Mouse (Mus musculus): ENCODE results near the gene Tbxas1.

Gene Tbxas1

DNA sequence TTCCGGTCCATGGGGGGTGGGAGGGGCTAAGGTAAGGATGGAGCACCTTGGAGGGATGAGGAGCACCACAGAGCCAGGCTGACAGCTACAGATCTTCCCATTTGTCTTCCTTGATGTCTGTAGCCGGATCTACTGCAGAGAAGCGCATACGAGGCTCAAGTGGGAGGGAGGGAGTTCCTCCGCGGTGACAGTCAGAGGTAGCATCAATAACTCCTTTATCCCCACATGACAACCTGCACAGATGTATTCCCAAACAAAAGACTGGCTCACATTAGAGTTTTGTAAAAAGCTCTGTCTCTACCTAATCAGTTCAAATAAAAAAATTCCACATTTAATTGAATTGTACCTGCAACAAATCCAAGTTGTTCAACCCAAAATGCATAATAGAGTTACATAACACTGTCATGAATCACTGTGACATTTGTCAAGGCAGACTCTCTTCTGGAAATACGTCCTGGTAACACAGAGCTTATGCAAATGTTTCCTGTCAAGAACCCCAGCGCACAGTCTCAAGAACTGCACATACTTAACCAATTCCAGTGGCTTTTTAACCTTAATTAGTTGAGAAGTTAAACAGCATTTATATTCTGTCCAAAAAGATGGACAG is 86.3 kb downstream of the Tbxas1 start:
- Histone ChIP-seq H3K27me3 (ENCODE audit: insufficient read depth, low read length) (peaks cover 6% of the 10 kb centered on the region), H3K4me3 (replicated peaks; ENCODE audit: low read length) (no peak overlapping the region), H3K4me1 (replicated peaks; ENCODE audit: low read depth, low read length) (peaks cover 9% of the 10 kb centered on the region), H3K9me3 (ENCODE audit: low read length) (no peaks in the 10 kb centered on the region), H3K36me3 (ENCODE audit: insufficient read depth, low read length) (no peaks in the 10 kb centered on the region)
- TF ChIP-seq NANOG (IDR thresholded peaks at IDR 0.05; ENCODE audit: borderline replicate concordance, low read length) (no peak), CTCF (conservative IDR thresholded peaks at IDR 0.05; ENCODE audit: low read length) (no peak), POU5F1 (IDR thresholded peaks at IDR 0.05; ENCODE audit: borderline replicate concordance, low read length) (no peak)

DNA sequence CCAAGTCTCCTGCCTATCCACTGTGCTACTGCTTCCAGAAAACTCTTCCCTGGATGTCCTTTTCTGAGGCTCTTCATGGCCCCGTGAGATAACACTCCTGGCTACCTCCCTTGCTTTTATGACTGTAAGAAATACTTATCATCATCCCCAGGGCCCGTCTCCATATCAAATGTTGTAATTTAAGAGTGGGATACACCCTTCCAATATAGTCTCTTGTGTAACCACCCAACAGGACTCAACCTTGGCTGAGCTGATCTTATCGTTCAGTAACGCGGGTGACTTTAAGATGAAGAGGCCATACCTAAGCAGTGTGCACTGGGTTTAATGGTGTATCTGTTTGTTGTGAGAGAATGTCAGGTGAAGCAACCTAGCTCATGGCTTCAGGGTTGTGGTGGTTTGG is 91.6 kb downstream of the Tbxas1 start:
- Histone ChIP-seq H3K9me3 (ENCODE audit: low read length) (no peaks in the 10 kb centered on the region), H3K27me3 (ENCODE audit: insufficient read depth, low read length) (no peaks in the 10 kb centered on the region; the same call in 1 of the 2 replicates), H3K4me1 (replicated peaks; ENCODE audit: low read depth, low read length) (peaks cover 6% of the 10 kb centered on the region), H3K4me3 (replicated peaks; ENCODE audit: low read length) (no peak overlapping the region), H3K36me3 (ENCODE audit: insufficient read depth, low read length) (no peaks in the 10 kb centered on the region)
- no peak for TF ChIP-seq CTCF (conservative IDR thresholded peaks at IDR 0.05; ENCODE audit: low read length)
- TF ChIP-seq POU5F1 (IDR thresholded peaks at IDR 0.05; ENCODE audit: borderline replicate concordance, low read length): no peak
- no peak for TF ChIP-seq NANOG (IDR thresholded peaks at IDR 0.05; ENCODE audit: borderline replicate concordance, low read length)

DNA sequence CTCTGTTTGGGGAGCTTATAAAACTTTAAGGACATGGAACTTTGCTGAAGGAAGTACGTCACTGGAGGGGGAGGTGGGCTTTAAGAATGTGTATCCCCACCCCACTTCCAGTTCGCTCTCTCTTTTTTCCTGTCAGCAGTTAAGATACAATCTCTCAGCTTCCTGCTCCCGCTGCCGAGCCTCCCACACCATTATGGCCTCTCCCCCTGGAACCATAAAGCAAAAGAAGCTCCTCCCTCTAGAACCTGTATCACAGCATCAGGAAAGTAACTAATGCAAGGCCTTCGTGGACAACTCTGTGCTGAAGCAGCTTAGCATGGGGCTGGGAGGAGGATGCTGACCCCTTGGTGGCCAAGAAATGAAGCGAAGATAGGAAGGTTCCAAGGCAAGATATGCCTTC is 92.1 kb downstream of the Tbxas1 start:
- peaks cover 6% of the 10 kb centered on the region for H3K4me1 ChIP-seq (replicated peaks; ENCODE audit: low read depth, low read length)
- no peak for TF ChIP-seq POU5F1 (IDR thresholded peaks at IDR 0.05; ENCODE audit: borderline replicate concordance, low read length)
- no peak for TF ChIP-seq CTCF (conservative IDR thresholded peaks at IDR 0.05; ENCODE audit: low read length)
- no peak for TF ChIP-seq NANOG (IDR thresholded peaks at IDR 0.05; ENCODE audit: borderline replicate concordance, low read length)
- no peaks in the 10 kb centered on the region; the same call in 1 of the 2 replicates for H3K27me3 ChIP-seq (ENCODE audit: insufficient read depth, low read length)
- no peaks in the 10 kb centered on the region for H3K36me3 ChIP-seq (ENCODE audit: insufficient read depth, low read length)
- H3K9me3 ChIP-seq (ENCODE audit: low read length): no peaks in the 10 kb centered on the region
- H3K4me3 ChIP-seq (replicated peaks; ENCODE audit: low read length): no peak overlapping the region

DNA sequence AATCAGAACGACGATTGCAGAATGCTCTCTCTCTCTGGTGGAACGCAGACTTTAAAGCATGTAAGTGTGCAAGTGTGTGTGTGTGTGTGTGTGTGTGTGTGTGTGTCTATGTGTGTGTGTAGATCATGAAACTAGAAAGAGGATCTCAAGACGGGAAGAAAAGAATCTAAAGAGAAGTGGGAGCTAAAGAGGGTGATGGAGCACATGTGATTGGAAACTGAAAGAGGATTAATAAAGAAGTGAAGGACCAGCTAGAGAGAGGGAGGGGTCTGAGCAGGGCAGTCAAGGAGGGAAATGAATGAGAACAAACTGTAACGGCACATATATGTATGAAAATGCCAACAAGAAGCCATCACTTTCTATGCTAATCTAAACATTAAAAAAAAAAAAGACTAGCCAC is 92.8 kb downstream of the Tbxas1 start:
- no peak for TF ChIP-seq NANOG (IDR thresholded peaks at IDR 0.05; ENCODE audit: borderline replicate concordance, low read length)
- no peak for TF ChIP-seq POU5F1 (IDR thresholded peaks at IDR 0.05; ENCODE audit: borderline replicate concordance, low read length)
- TF ChIP-seq CTCF (conservative IDR thresholded peaks at IDR 0.05; ENCODE audit: low read length): no peak

DNA sequence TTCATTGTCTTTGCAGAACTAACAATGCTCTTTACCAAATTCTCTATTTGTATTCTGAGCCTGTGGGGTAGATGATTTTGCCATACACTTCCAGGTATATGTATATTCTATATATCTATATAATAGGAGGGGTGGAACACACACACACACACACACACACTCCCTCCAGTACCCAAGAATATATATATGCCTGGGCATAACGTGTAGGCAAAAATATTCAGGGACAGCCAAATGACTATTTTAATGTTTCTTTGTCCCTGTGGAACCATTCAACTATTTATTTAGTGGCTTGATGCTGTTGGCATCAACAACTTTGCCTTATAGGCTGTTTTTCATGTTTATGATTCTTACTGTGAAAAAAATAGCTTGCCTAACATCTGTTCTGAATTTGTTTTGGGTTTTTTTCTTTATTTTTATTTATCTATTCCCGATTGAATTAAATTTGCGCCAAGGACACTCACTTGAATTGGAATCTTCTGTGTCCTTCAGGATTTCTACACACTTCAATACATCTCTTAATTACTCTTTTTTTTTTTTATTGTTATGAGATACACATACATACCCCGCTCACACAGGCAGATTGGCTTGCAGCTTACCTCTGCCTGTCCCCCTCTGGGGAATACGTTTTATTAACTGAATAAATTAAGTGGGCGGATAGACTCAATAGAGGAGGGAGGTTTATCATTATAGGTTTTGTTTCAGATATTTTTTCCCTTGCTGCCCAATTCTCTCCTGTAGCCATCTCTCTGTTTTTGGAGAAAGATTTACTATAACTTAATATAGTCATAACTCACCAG is 94.9 kb downstream of the Tbxas1 start:
- Histone ChIP-seq H3K36me3 (ENCODE audit: insufficient read depth, low read length) (no peaks in the 10 kb centered on the region), H3K4me1 (replicated peaks; ENCODE audit: low read depth, low read length) (peaks cover 6% of the 10 kb centered on the region), H3K9me3 (ENCODE audit: low read length) (no peaks in the 10 kb centered on the region), H3K27me3 (ENCODE audit: insufficient read depth, low read length) (no peaks in the 10 kb centered on the region), H3K4me3 (replicated peaks; ENCODE audit: low read length) (no peak overlapping the region)
- no peak for TF ChIP-seq CTCF (conservative IDR thresholded peaks at IDR 0.05; ENCODE audit: low read length)
- TF ChIP-seq POU5F1 (IDR thresholded peaks at IDR 0.05; ENCODE audit: borderline replicate concordance, low read length): no peak
- TF ChIP-seq NANOG (IDR thresholded peaks at IDR 0.05; ENCODE audit: borderline replicate concordance, low read length): no peak

More for the DNA sequence above, 92.8 kb downstream of the Tbxas1 start:
- no peaks in the 10 kb centered on the region; the same call in 1 of the 2 replicates for H3K27me3 ChIP-seq (ENCODE audit: insufficient read depth, low read length)
- H3K4me1 ChIP-seq (replicated peaks; ENCODE audit: low read depth, low read length): peaks cover 6% of the 10 kb centered on the region
- no peak overlapping the region for H3K4me3 ChIP-seq (replicated peaks; ENCODE audit: low read length)
- H3K9me3 ChIP-seq (ENCODE audit: low read length): no peaks in the 10 kb centered on the region
- no peaks in the 10 kb centered on the region for H3K36me3 ChIP-seq (ENCODE audit: insufficient read depth, low read length)

DNA sequence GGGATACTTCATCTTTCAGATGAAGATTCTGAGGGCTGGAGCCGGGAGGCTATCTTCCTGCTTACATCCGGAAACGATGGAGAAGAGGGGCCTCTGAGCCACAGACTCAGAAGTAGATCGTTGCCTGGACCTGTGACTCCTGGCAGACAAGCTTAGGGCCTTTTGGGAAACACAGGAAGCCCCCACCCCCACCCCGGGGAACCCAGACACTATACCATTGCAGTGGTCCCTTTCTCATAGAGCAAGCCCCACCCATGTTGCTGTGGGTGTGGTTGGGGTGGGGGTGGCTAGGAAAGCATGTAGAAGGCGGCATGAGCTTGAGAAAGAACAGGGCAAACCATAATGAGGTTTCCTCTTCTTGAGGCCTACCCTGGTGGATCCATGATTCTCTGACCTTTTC is 95.6 kb downstream of the Tbxas1 start:
- TF ChIP-seq CTCF (conservative IDR thresholded peaks at IDR 0.05; ENCODE audit: low read length) (no peak), NANOG (IDR thresholded peaks at IDR 0.05; ENCODE audit: borderline replicate concordance, low read length) (no peak)
- H3K4me3 ChIP-seq (replicated peaks; ENCODE audit: low read length): no peak overlapping the region
- no peaks in the 10 kb centered on the region for H3K27me3 ChIP-seq (ENCODE audit: insufficient read depth, low read length)
- H3K9me3 ChIP-seq (ENCODE audit: low read length): no peaks in the 10 kb centered on the region
- H3K4me1 ChIP-seq (replicated peaks; ENCODE audit: low read depth, low read length): peaks cover 6% of the 10 kb centered on the region
- H3K36me3 ChIP-seq (ENCODE audit: insufficient read depth, low read length): no peaks in the 10 kb centered on the region

DNA sequence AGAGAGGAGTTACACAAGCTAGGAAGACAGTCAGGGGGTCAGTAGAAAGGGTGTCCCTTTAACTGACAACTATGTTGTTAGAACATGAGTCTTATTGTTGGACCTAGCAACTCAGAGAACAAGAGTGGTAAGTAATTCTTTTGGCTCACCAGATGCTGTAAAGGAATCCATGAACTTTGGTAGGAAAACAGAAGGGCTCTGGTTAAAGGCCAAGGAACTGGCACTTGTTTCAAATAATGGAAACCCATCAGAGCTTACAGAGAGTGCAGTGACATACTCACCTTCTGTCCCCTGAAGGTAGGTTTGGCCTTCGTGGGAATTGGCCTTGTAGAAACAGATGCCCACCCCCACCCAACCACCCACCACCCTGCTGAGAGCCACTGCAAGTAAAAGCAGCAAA is 97.6 kb downstream of the Tbxas1 start:
- peaks cover 11% of the 10 kb centered on the region for H3K4me1 ChIP-seq (replicated peaks; ENCODE audit: low read depth, low read length)
- H3K9me3 ChIP-seq (ENCODE audit: low read length): no peaks in the 10 kb centered on the region
- no peaks in the 10 kb centered on the region for H3K27me3 ChIP-seq (ENCODE audit: insufficient read depth, low read length)
- no peaks in the 10 kb centered on the region for H3K36me3 ChIP-seq (ENCODE audit: insufficient read depth, low read length)
- no peak overlapping the region for H3K4me3 ChIP-seq (replicated peaks; ENCODE audit: low read length)
- TF ChIP-seq POU5F1 (IDR thresholded peaks at IDR 0.05; ENCODE audit: borderline replicate concordance, low read length) (no peak), NANOG (IDR thresholded peaks at IDR 0.05; ENCODE audit: borderline replicate concordance, low read length) (no peak), CTCF (conservative IDR thresholded peaks at IDR 0.05; ENCODE audit: low read length) (no peak)

DNA sequence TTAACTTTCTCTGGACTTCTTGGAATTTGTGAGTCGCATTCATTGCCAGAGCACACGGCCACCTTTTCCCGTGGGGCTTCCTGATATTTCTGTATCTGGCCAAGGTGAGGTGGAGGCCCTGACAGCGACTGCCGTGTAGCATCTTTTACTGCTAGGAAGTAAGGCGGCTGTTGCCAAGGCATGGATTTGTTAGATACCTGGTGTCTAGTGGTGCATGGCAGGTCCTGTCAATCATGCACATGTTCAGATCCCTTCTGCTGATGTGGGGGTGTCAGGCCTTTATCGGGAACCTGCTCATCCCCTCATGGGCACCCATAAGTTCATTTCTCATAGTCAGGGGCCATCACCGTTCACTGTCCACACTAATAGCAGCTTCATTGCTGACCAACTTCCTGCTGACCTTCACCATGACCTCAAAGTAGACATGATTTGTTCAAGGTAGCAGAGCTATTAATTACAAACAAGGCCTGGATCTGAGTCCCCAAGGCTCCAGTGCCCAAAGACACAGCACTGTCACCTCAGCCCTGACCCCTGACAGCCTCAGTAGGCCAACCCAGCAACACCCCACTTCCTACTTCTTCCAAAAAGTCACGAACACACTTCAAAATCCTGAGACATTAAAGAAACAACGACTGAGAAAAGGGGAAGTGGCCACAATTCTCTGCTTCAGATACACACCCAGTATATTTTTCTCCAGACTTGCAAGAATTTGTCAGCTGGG is 98.4 kb downstream of the Tbxas1 start:
- Histone ChIP-seq H3K27me3 (ENCODE audit: insufficient read depth, low read length) (no peaks in the 10 kb centered on the region), H3K4me1 (replicated peaks; ENCODE audit: low read depth, low read length) (peaks cover 11% of the 10 kb centered on the region), H3K4me3 (replicated peaks; ENCODE audit: low read length) (no peak overlapping the region), H3K9me3 (ENCODE audit: low read length) (no peaks in the 10 kb centered on the region), H3K36me3 (ENCODE audit: insufficient read depth, low read length) (no peaks in the 10 kb centered on the region)
- TF ChIP-seq CTCF (conservative IDR thresholded peaks at IDR 0.05; ENCODE audit: low read length): no peak
- no peak for TF ChIP-seq POU5F1 (IDR thresholded peaks at IDR 0.05; ENCODE audit: borderline replicate concordance, low read length)
- no peak for TF ChIP-seq NANOG (IDR thresholded peaks at IDR 0.05; ENCODE audit: borderline replicate concordance, low read length)
